Mouse (Mus musculus) heart, adult 2 months (tissue): ENCODE results near the gene Rbpj.

Source experiments
- CTCF ChIP-seq: fragments of 200-600 bp; IDR thresholded peaks from 2 replicates; pipeline ENCODE4 v1.8.1; 2022; ENCODE audit warnings: antibody characterized with exemption, mild to moderate bottlenecking, moderate library complexity
- EP300 ChIP-seq: fragments of 200-500 bp; IDR thresholded peaks from 2 replicates; pipeline ENCODE4 v1.6.1; 2011; ENCODE audit warnings: low read depth, low read length, control low read depth; ENCODE audit not compliant: insufficient read depth
- POLR2A ChIP-seq: fragments of 200-500 bp; IDR thresholded peaks from 2 replicates; pipeline ENCODE4 v1.6.1; 2011; ENCODE audit warnings: mild to moderate bottlenecking, low read depth, low read length, control low read depth; ENCODE audit not compliant: insufficient read depth

GRCm38 (mm10) chr5:53429683-53430477 lies 36.1 kb upstream of the Rbpj start:
- TF ChIP-seq POLR2A (no peak), EP300 (0 out of 2 replicates have a peak, but pooled peaks have one; percentile 33), CTCF (peak; percentile 28)
